ENCODE assay signal across 1 mouse cellular context in the genomic region with DNA sequence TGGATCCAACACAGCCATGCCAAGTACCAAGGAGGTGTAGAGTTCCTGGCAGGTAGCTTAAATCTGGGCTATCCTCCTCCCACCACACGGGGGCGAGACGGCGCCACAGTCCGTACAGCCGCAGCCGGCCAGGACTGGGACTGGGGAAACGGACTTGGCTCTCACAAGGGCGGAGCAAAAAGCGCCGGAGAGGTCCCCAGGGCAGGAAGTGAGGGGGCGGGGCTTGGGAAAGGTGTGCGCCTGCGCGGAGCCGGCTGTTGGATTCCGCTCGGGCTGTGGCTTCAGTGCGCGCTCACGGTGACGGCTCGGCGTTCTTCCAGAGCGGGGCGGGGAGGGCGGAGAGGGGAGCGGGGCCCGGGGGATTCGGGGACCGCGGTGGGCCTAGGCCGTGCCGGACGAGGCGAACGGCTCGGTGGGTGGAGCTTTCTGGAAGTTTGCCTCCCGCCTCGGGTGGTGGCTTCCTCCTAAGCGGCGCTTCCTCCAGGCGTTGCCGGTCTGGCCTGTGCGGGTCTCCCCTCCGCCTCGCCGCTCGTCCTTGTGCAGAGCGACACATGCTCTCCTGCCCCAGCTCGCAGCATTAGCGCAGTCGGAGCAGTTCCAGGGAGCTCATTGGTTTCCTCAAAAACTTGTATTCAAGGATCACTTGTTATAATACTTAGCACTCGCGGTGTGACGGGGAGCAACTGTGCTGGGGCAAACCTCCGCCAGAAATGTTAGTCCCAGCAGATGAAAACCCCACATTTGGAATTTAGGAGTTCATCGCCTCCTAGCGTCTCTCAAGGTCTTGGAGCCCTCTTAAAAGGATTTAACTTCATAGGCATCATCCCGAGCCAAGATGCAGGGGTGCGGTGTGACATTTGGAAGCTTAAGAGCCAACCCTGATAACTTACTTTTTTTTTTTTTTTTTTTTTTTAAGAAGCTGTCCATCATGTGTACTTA.
TF ChIP-seq lines count a peak whose summit lies in the region.

Gene Oma1, plus strand, starts transcription at position 226 of the 939 bp plus-strand sequence.

TF ChIP-seq in C2C12, 6 proteins besides CTCF, POLR2A, EP300 and RAD21 (continued from another document):
- TF ChIP-seq FOSL1 (IDR thresholded peaks at IDR 0.05; ENCODE audit: insufficient read depth, low read length, poor library complexity, severe bottlenecking), result no peak
TF ChIP-seq in C2C12: peak in this region for 0.
